Mouse (Mus musculus) CD8-positive naive resting alpha-beta T cell, adult 57 days (primary cell): Measurements from ENCODE around the gene Olfr508. TPM values are rescaled to one million over a fixed set of nuclear protein-coding genes. Genes with fewer than 3 reads are reported as not detected.

Source experiments
- total RNA-seq: library from RNA; stranded (reverse); gene quantifications from one replicate; pipeline ENCODE4 v1.2.4, GENCODE M21; 2023

The Olfr508 gene
- total RNA-seq, result not detected

DNA sequence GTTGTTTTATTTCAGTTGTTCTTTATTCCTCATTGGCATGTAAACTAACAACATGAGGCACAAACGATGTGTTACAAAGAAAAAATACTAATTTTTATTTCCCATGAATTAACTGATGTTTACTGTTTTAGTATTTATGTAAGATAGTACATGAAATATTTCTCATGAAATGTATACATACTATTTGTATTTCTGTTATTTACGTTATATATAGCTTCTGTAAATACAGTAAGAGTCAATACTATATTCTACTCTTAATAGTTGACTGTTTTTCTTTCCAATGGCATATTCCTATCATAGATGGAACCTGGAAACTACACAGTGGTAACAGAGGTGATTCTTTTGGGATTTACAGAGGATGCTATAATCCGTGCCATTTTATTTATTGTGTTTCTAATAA, at the start of gene Olfr508:
Gene Olfr508 (plus strand): TSS at position 301 of the 400 bp plus-strand sequence.

DNA sequence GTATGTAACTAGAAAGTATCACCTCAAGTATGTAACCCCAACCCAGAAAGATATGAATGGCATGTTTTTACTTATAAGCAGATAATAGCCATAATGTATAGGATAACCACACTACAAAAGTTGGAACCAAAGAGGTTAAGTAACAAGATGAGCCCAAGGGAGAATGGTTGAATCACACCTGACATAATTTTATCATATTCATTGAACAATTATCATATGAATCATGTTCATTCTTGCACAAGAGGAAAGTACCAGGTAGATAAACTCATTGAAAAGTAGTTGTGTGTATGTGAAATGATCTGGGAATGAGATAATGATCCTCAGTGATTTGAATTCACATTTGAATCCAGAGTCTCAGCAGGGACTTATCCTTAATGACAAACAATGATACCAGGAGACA, 19.3 kb upstream of the Olfr508 start, which contains the start of gene Olfr506:
Gene Olfr506 (plus strand): TSS at position 301 of the 400 bp plus-strand sequence.

DNA sequence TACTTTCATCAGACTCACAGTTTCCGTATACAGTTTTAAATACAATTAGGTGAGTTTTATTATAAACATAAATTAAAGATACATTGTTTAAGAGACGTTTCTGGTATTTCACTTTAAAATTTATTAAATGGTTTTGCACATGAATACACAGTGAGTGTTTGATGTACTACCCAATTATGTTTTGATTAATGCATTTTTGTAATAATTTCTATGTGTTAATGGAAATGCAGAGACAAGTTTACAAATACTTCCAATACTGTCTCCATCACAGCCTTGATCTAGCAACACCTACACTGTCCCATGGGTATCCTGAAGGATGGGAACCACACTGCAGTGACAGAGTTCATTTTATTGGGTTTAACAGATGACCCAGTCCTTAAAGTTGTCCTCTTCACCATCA, 8.3 kb upstream of the Olfr508 start, which contains the start of gene Olfr507:
Gene Olfr507 (plus strand): TSS at position 301 of the 400 bp plus-strand sequence.

DNA sequence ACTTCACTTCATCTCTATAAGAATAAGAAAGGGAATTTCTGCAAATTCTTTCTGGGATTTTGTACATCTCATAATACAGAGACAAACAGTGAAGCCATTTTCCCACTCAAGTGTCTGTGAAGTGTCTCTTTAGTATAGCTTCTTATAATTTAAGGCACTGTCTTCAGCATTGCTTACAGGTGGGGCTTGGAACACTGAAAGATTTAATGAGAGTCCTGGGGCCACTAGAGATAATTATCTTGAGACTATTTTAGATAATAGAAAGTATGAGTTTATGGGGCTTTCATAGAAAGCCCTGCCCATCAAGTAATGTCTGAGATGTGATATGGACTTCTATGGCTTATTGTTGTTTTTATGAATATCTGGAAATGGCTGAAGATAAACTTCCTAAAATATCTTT, 22.0 kb downstream of the Olfr508 start, which contains the start of gene Olfr509:
Gene Olfr509 (minus strand): TSS at position 101 of the 400 bp plus-strand sequence.

DNA sequence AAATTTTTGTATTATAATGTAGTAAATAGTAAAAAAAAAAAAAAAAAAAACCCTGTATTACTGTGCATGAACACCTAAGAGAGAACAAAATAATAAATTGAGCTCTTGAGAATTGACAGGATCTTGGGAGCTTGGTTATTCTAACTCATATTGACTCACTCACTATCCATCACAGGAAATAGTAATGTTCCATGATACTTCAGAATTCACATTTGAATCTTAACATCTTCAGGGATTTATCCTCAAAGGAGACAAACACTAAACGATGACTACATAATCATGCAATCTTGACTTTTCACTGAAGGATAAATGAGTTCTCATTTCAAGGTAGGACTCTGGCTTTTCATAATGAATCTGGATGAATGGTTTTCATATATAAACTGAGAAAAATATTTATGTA, 36.3 kb downstream of the Olfr508 start, which contains the start of gene Olfr510:
Gene Olfr510 (plus strand): TSS at position 301 of the 400 bp plus-strand sequence.

Other genes starting within 250 kb of the Olfr508 start
- gene Olfr495, start 236.8 kb upstream of the Olfr508 start, total RNA-seq, result not detected
- gene Olfr497, start 209.6 kb upstream of the Olfr508 start, total RNA-seq, result not detected
- gene Olfr498, start 164.7 kb upstream of the Olfr508 start, total RNA-seq, result not detected
- gene Olfr502, start 104.9 kb upstream of the Olfr508 start, total RNA-seq, result not detected
- not detected for gene Olfr503, start 85.5 kb upstream of the Olfr508 start, total RNA-seq
- not detected for gene Olfr504, start 64.2 kb upstream of the Olfr508 start, total RNA-seq
- not detected for gene Olfr506, start 19.2 kb upstream of the Olfr508 start, total RNA-seq
- gene Olfr507, start 8.2 kb upstream of the Olfr508 start, total RNA-seq, result not detected
- not detected for gene Olfr509, start 21.9 kb downstream of the Olfr508 start, total RNA-seq
- gene Olfr510, start 36.4 kb downstream of the Olfr508 start, total RNA-seq, result not detected
- not detected for gene Olfr512, start 83.3 kb downstream of the Olfr508 start, total RNA-seq
- not detected for gene Olfr513, start 121.0 kb downstream of the Olfr508 start, total RNA-seq
- gene Olfr514, start 196.0 kb downstream of the Olfr508 start, total RNA-seq, result not detected
- gene Olfr516, start 220.5 kb downstream of the Olfr508 start, total RNA-seq, result not detected
- gene Olfr517, start 242.4 kb downstream of the Olfr508 start, total RNA-seq, result not detected